Mouse (Mus musculus) adrenal gland, adult 18-20 months (tissue): ENCODE measurements around the gene Pus1. TPM values are rescaled to one million over a fixed set of nuclear protein-coding genes. Genes with fewer than 3 reads are reported as not detected.
A peak's percentile ranks its signal among the peaks of the same experiment; 100 is the strongest.

Source experiments
- DNase-seq, 2 experiments: peaks; one replicate each; pipeline ENCODE4 v3.0.0; 2021 to 2022; ENCODE audit warnings: low spot score in 2 of 2
- long read RNA-seq, 2 experiments: library from polyadenylated mRNA; stranded (forward); transcript quantifications; one replicate each; pipeline ENCODE4 v2.0.0; 2021
- total RNA-seq, 2 experiments: library from RNA; stranded (reverse); gene quantifications; 1 replicate in 1 of 2; 2 replicates in 1 of 2; pipeline ENCODE4 v1.2.3; 2021

Pus1 gene
- total RNA-seq: 10 to 100 TPM; 36.4 to 47.3 TPM
- long read RNA-seq, experiment 1, transcript Pus1-202 (6 exons, 1,814 nt): major isoform, 25 of 45 reads
- long read RNA-seq, experiment 1, partial matches to known transcripts: 2 of 45 reads
- long read RNA-seq, experiment 1, other reads (novel, unspliced or antisense): 13 of 45 reads
- long read RNA-seq, experiment 2, transcript Pus1-202 (6 exons, 1,814 nt): major isoform, 96 of 152 reads
- long read RNA-seq, experiment 2, transcript Pus1-207 (6 exons, 1,510 nt): minor isoform, 17 of 152 reads
- long read RNA-seq, experiment 2, partial matches to known transcripts: 16 of 152 reads
- long read RNA-seq, experiment 2, other reads (novel, unspliced or antisense): 17 of 152 reads

- DNase-seq: peak; percentile 96 to 98
Measured at GRCm38 (mm10) chr5:110779998-110780760, at the start of gene Pus1. Gene Pus1, minus strand, starts transcription at chr5:110780659.

GRCm38 (mm10) chr5:110827576-110827975 lies 47.1 kb upstream of the Pus1 start:
- no peak for DNase-seq

- no peak for DNase-seq
Measured at GRCm38 (mm10) chr5:110826781-110827495, 46.5 kb upstream of the Pus1 start.

GRCm38 (mm10) chr5:110824421-110824820 lies 44.0 kb upstream of the Pus1 start:
- DNase-seq: no peak

- peak; percentile 99 for DNase-seq
Measured at GRCm38 (mm10) chr5:110809667-110810325, 29.3 kb upstream of the Pus1 start, which contains the start of gene Ulk1. Gene Ulk1, minus strand, starts transcription at chr5:110810097.

GRCm38 (mm10) chr5:110808821-110809666 lies 28.6 kb upstream of the Pus1 start:
- DNase-seq: peak in 1 of 2 experiments; percentile 44

GRCm38 (mm10) chr5:110808061-110808631 lies 27.7 kb upstream of the Pus1 start:
- peak; percentile 77 to 84 for DNase-seq

GRCm38 (mm10) chr5:110807453-110807852 lies 27.0 kb upstream of the Pus1 start:
- no peak for DNase-seq

GRCm38 (mm10) chr5:110806676-110807075 lies 26.2 kb upstream of the Pus1 start:
- no peak for DNase-seq

- DNase-seq: no peak
Measured at GRCm38 (mm10) chr5:110806154-110806553, 25.7 kb upstream of the Pus1 start.

GRCm38 (mm10) chr5:110804012-110804743 lies 23.7 kb upstream of the Pus1 start:
- DNase-seq: no peak

GRCm38 (mm10) chr5:110802809-110803208 lies 22.4 kb upstream of the Pus1 start:
- no peak for DNase-seq

- DNase-seq: no peak
Measured at GRCm38 (mm10) chr5:110802186-110802585, 21.7 kb upstream of the Pus1 start.

- no peak for DNase-seq
Measured at GRCm38 (mm10) chr5:110801036-110801624, 20.7 kb upstream of the Pus1 start.

GRCm38 (mm10) chr5:110797696-110798095 lies 17.2 kb upstream of the Pus1 start:
- no peak for DNase-seq

GRCm38 (mm10) chr5:110794363-110794762 lies 13.9 kb upstream of the Pus1 start:
- no peak for DNase-seq

GRCm38 (mm10) chr5:110788684-110789083 lies 8.2 kb upstream of the Pus1 start:
- no peak for DNase-seq

- no peak for DNase-seq
Measured at GRCm38 (mm10) chr5:110786081-110786835, 5.8 kb upstream of the Pus1 start.
